Mouse (Mus musculus): ENCODE measurements around the gene Pusl1.

- no peak for TF ChIP-seq CTCF (IDR thresholded peaks at IDR 0.05)
- TF ChIP-seq POLR2A (IDR thresholded peaks at IDR 0.05; ENCODE audit: insufficient read depth, low read depth, low read length), result no peak
- no peak for TF ChIP-seq EP300 (IDR thresholded peaks at IDR 0.05; ENCODE audit: insufficient read depth, low read depth, low read length)
Measured at GRCm38 (mm10) chr4:155893212-155893690, 1.7 kb upstream of the Pusl1 start.
